Mouse (Mus musculus): ENCODE measurements around the gene Ranbp10. TPM values are rescaled to one million over a fixed set of nuclear protein-coding genes. Genes with fewer than 3 reads are reported as not detected.

Gene Ranbp10
- polyA plus RNA-seq, 1 experiment from 2014 or later = 11.2 TPM

DNA sequence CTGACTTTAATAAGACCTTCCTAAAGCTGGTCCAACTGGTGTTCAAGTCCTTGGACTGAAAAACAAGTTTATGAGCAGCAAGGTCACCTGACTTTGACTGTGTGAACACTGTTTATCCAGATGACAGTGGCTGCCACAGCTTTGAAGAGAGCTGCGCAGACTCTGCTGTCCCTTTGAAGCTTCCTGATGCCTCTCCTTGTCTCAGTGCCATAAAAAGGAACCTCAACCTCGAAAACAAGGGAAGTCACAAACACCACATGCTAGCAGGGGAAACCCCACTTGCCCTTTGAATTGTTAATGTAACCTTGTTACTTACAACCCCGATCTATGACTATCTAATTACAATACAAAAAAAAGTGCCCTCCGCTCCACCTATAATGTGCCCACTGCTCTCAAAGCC lies 1.6 kb downstream of the Ranbp10 start:
- Histone ChIP-seq H3K4me1 (ENCODE audit: control insufficient read depth, insufficient read depth, low read length) (no peaks in the 10 kb centered on the region), H3K27me3 (ENCODE audit: control insufficient read depth, insufficient read depth, low read length) (no peaks in the 10 kb centered on the region), H3K4me2 (ENCODE audit: low read depth, low read length) (peak overlapping the region; percentile 78; the same call in 1 of the 2 replicates), H3K4me3 (ENCODE audit: low read depth, low read length) (no peak overlapping the region; the same call in 1 of the 2 replicates), H3K36me3 (replicated peaks; ENCODE audit: control insufficient read depth, insufficient read depth, low read depth, low read length) (peaks cover 3% of the 10 kb centered on the region), H3K9ac (replicated peaks; ENCODE audit: low read length) (no peak overlapping the region), H3K27ac (replicated peaks; ENCODE audit: low read depth, low read length) (no peak overlapping the region), H3K9me3 (replicated peaks; ENCODE audit: control insufficient read depth, low read length) (no peaks in the 10 kb centered on the region)
- WGBS = 82% methylated on average over 4 of the region's 4 CpGs
- ATAC-seq (replicated peaks; ENCODE audit: insufficient number of reproducible peaks, low FRiP score, low TSS enrichment, low read depth) (no peak), DNase-seq (ENCODE audit: low spot score) (no peak)

DNA sequence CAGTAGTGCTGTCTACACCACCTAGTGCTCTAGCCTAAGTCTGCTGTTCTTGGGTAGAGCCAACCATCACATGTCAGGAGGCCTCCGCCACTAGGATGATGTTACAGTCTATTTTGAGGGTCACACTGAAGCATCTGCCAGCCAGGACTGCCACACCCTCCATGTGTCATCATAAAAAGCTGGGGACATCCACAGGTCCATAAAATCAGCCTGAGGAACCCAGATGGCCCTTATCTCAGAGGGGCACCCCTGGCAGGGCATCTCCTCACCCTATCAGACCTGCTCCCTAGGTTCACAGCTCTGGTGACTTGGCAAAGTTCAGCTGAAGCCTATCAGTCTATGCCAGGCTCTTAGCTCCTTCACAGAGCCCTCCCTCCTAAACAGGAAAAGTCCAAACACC lies 6.2 kb downstream of the Ranbp10 start:
- WGBS = 100% methylated on average over 1 of the region's 1 CpGs
- Histone ChIP-seq H3K4me3 (ENCODE audit: low read depth, low read length) (no peak overlapping the region), H3K4me2 (ENCODE audit: low read depth, low read length) (no peak overlapping the region), H3K27ac (replicated peaks; ENCODE audit: low read depth, low read length) (no peak overlapping the region), H3K36me3 (replicated peaks; ENCODE audit: control insufficient read depth, insufficient read depth, low read depth, low read length) (peaks cover 3% of the 10 kb centered on the region), H3K27me3 (ENCODE audit: control insufficient read depth, insufficient read depth, low read length) (no peaks in the 10 kb centered on the region), H3K9me3 (replicated peaks; ENCODE audit: control insufficient read depth, low read length) (no peaks in the 10 kb centered on the region), H3K9ac (replicated peaks; ENCODE audit: low read length) (no peak overlapping the region), H3K4me1 (ENCODE audit: control insufficient read depth, insufficient read depth, low read length) (no peaks in the 10 kb centered on the region)
- ATAC-seq (replicated peaks; ENCODE audit: insufficient number of reproducible peaks, low FRiP score, low TSS enrichment, low read depth) (peak; percentile 70), DNase-seq (ENCODE audit: low spot score) (no peak)

DNA sequence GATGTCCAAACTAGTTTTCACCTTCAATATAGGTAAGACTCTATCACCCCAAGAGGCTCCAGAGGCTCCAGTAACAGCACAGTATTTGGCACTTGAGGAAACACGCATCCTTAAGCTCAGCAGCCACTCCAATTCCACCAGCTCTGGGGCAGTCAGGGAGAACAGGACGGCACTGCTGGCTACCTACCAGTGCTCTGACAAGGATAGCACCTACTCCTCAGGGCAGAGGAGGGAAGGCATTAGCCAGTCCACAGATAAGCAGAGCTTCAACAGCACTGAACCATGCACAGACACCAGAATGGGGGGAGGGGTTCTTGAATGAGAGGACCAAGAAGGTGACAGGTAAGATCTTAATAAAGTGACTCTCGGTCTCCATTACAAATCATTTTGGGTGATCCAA lies 7.5 kb downstream of the Ranbp10 start:
- DNase-seq (ENCODE audit: low spot score) (no peak), ATAC-seq (replicated peaks; ENCODE audit: insufficient number of reproducible peaks, low FRiP score, low TSS enrichment, low read depth) (no peak)
- WGBS = 92% methylated on average over 3 of the region's 3 CpGs
- Histone ChIP-seq H3K4me3 (ENCODE audit: low read depth, low read length) (no peak overlapping the region), H3K36me3 (replicated peaks; ENCODE audit: control insufficient read depth, insufficient read depth, low read depth, low read length) (peaks cover 3% of the 10 kb centered on the region), H3K27me3 (ENCODE audit: control insufficient read depth, insufficient read depth, low read length) (no peaks in the 10 kb centered on the region), H3K9ac (replicated peaks; ENCODE audit: low read length) (no peak overlapping the region), H3K4me2 (ENCODE audit: low read depth, low read length) (no peak overlapping the region), H3K4me1 (ENCODE audit: control insufficient read depth, insufficient read depth, low read length) (no peaks in the 10 kb centered on the region), H3K27ac (replicated peaks; ENCODE audit: low read depth, low read length) (no peak overlapping the region), H3K9me3 (replicated peaks; ENCODE audit: control insufficient read depth, low read length) (no peaks in the 10 kb centered on the region)

- DNase-seq (ENCODE audit: low spot score) (no peak), ATAC-seq (replicated peaks; ENCODE audit: insufficient number of reproducible peaks, low FRiP score, low TSS enrichment, low read depth) (no peak)
- H3K4me3 ChIP-seq (ENCODE audit: low read depth, low read length) = no peak overlapping the region
- no peak overlapping the region for H3K9ac ChIP-seq (replicated peaks; ENCODE audit: low read length)
- no peaks in the 10 kb centered on the region for H3K9me3 ChIP-seq (replicated peaks; ENCODE audit: control insufficient read depth, low read length)
- WGBS = 94% methylated on average over 6 of the region's 6 CpGs
- no peak overlapping the region for H3K4me2 ChIP-seq (ENCODE audit: low read depth, low read length)
- H3K4me1 ChIP-seq (ENCODE audit: control insufficient read depth, insufficient read depth, low read length) = no peaks in the 10 kb centered on the region
- H3K27ac ChIP-seq (replicated peaks; ENCODE audit: low read depth, low read length) = no peak overlapping the region
- no peaks in the 10 kb centered on the region for H3K36me3 ChIP-seq (replicated peaks; ENCODE audit: control insufficient read depth, insufficient read depth, low read depth, low read length)
- no peaks in the 10 kb centered on the region for H3K27me3 ChIP-seq (ENCODE audit: control insufficient read depth, insufficient read depth, low read length)
Observed at GRCm38 (mm10) chr8:105813241-105813640, 13.9 kb downstream of the Ranbp10 start.

- Histone ChIP-seq H3K4me1 (ENCODE audit: control insufficient read depth, insufficient read depth, low read length) (no peaks in the 10 kb centered on the region), H3K4me3 (ENCODE audit: low read depth, low read length) (no peak overlapping the region), H3K9me3 (replicated peaks; ENCODE audit: control insufficient read depth, low read length) (no peaks in the 10 kb centered on the region), H3K9ac (replicated peaks; ENCODE audit: low read length) (no peak overlapping the region), H3K27ac (replicated peaks; ENCODE audit: low read depth, low read length) (no peak overlapping the region), H3K36me3 (replicated peaks; ENCODE audit: control insufficient read depth, insufficient read depth, low read depth, low read length) (no peaks in the 10 kb centered on the region), H3K27me3 (ENCODE audit: control insufficient read depth, insufficient read depth, low read length) (no peaks in the 10 kb centered on the region), H3K4me2 (ENCODE audit: low read depth, low read length) (no peak overlapping the region)
- DNase-seq (ENCODE audit: low spot score) (no peak), ATAC-seq (replicated peaks; ENCODE audit: insufficient number of reproducible peaks, low FRiP score, low TSS enrichment, low read depth) (no peak)
- WGBS = 93% methylated on average over 5 of the region's 5 CpGs
Observed at GRCm38 (mm10) chr8:105812511-105812910, 14.6 kb downstream of the Ranbp10 start.

GRCm38 (mm10) chr8:105811543-105811942 lies 15.6 kb downstream of the Ranbp10 start:
- 82% methylated on average over 3 of the region's 3 CpGs for WGBS
- no peaks in the 10 kb centered on the region for H3K27me3 ChIP-seq (ENCODE audit: control insufficient read depth, insufficient read depth, low read length)
- no peak overlapping the region for H3K9ac ChIP-seq (replicated peaks; ENCODE audit: low read length)
- no peaks in the 10 kb centered on the region for H3K4me1 ChIP-seq (ENCODE audit: control insufficient read depth, insufficient read depth, low read length)
- no peak overlapping the region for H3K4me3 ChIP-seq (ENCODE audit: low read depth, low read length)
- ATAC-seq (replicated peaks; ENCODE audit: insufficient number of reproducible peaks, low FRiP score, low TSS enrichment, low read depth) (no peak), DNase-seq (ENCODE audit: low spot score) (no peak)
- no peak overlapping the region for H3K27ac ChIP-seq (replicated peaks; ENCODE audit: low read depth, low read length)
- no peaks in the 10 kb centered on the region for H3K36me3 ChIP-seq (replicated peaks; ENCODE audit: control insufficient read depth, insufficient read depth, low read depth, low read length)
- H3K4me2 ChIP-seq (ENCODE audit: low read depth, low read length) = no peak overlapping the region
- H3K9me3 ChIP-seq (replicated peaks; ENCODE audit: control insufficient read depth, low read length) = no peaks in the 10 kb centered on the region

DNA sequence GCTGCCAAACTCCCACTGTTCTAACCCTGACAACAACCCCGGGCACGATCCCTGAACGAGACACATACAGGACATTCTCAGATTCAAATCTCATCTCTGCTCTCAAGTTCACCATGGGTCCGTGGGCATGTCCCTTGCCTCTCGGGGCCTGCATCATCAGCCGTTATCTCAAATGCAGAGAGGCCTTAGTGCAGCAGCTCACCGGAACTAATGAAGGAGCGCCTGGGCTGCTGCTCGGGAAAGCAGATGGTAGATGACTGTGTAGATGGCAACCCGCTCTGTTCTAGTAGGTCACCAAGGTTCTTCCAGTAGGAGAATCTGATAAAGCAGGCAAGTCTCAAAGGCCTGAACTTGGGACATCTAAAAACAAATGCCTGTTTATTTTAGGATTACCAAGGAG lies 16.1 kb downstream of the Ranbp10 start:
- no peaks in the 10 kb centered on the region for H3K27me3 ChIP-seq (ENCODE audit: control insufficient read depth, insufficient read depth, low read length)
- no peaks in the 10 kb centered on the region for H3K9me3 ChIP-seq (replicated peaks; ENCODE audit: control insufficient read depth, low read length)
- no peak overlapping the region for H3K4me2 ChIP-seq (ENCODE audit: low read depth, low read length)
- no peaks in the 10 kb centered on the region for H3K36me3 ChIP-seq (replicated peaks; ENCODE audit: control insufficient read depth, insufficient read depth, low read depth, low read length)
- no peak overlapping the region for H3K27ac ChIP-seq (replicated peaks; ENCODE audit: low read depth, low read length)
- WGBS = 90% methylated on average over 10 of the region's 10 CpGs
- no peak for ATAC-seq (replicated peaks; ENCODE audit: insufficient number of reproducible peaks, low FRiP score, low TSS enrichment, low read depth)
- DNase-seq (ENCODE audit: low spot score) = no peak
- H3K9ac ChIP-seq (replicated peaks; ENCODE audit: low read length) = no peak overlapping the region
- no peaks in the 10 kb centered on the region for H3K4me1 ChIP-seq (ENCODE audit: control insufficient read depth, insufficient read depth, low read length)
- H3K4me3 ChIP-seq (ENCODE audit: low read depth, low read length) = no peak overlapping the region

DNA sequence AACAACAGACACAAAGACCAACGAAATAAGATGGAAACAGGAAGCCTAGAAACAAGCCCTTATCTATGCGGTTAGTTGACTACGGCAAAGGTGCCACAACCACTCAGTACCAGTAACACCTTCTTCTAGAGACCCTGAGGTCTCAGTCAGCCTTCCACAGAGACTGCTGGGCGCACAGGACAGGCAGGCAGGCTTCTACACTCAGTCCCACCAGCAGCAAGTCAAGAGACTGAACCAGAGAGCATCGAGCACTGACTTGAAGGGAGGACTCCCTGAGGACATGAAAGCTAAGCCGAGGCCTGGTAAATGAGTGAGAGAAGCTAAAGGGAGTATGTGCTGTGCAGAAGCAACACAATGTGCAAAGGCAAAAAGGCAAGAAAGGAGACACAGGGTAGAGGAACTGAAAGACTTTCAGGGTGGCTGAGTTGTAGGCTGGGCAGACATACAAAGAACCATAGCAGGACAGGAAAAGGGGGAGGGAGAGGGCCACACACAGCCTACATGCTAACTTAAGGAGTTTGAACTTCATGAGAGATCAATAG lies 16.8 kb downstream of the Ranbp10 start:
- Histone ChIP-seq H3K27ac (replicated peaks; ENCODE audit: low read depth, low read length) (no peak overlapping the region), H3K4me3 (ENCODE audit: low read depth, low read length) (no peak overlapping the region), H3K36me3 (replicated peaks; ENCODE audit: control insufficient read depth, insufficient read depth, low read depth, low read length) (no peaks in the 10 kb centered on the region), H3K4me1 (ENCODE audit: control insufficient read depth, insufficient read depth, low read length) (no peaks in the 10 kb centered on the region), H3K27me3 (ENCODE audit: control insufficient read depth, insufficient read depth, low read length) (no peaks in the 10 kb centered on the region), H3K4me2 (ENCODE audit: low read depth, low read length) (no peak overlapping the region), H3K9ac (replicated peaks; ENCODE audit: low read length) (no peak overlapping the region), H3K9me3 (replicated peaks; ENCODE audit: control insufficient read depth, low read length) (no peaks in the 10 kb centered on the region)
- ATAC-seq (replicated peaks; ENCODE audit: insufficient number of reproducible peaks, low FRiP score, low TSS enrichment, low read depth) = no peak
- 89% methylated on average over 6 of the region's 6 CpGs for WGBS
- DNase-seq (ENCODE audit: low spot score) = no peak
